Mouse (Mus musculus): ENCODE measurements around the gene Psap.

Psap gene

GRCm38 (mm10) chr10:60286546-60286945 lies 9.1 kb downstream of the Psap start:
- DNase-seq (ENCODE audit: inconsistent age in 2 of 2, low spot score in 1 of 2), result no peak

GRCm38 (mm10) chr10:60287161-60287560 lies 9.7 kb downstream of the Psap start:
- no peak for DNase-seq (ENCODE audit: inconsistent age in 2 of 2, low spot score in 1 of 2)

GRCm38 (mm10) chr10:60287726-60288125 lies 10.3 kb downstream of the Psap start:
- DNase-seq (ENCODE audit: inconsistent age in 2 of 2, low spot score in 1 of 2), result no peak

GRCm38 (mm10) chr10:60289216-60289615 lies 11.8 kb downstream of the Psap start:
- DNase-seq (ENCODE audit: inconsistent age in 2 of 2, low spot score in 1 of 2), result peak in 1 of 2 experiments; percentile 59

GRCm38 (mm10) chr10:60290026-60290738 lies 12.8 kb downstream of the Psap start:
- peak in 1 of 2 experiments; percentile 39 for DNase-seq (ENCODE audit: inconsistent age in 2 of 2, low spot score in 1 of 2)

GRCm38 (mm10) chr10:60290739-60291110 lies 13.3 kb downstream of the Psap start:
- no peak for DNase-seq (ENCODE audit: inconsistent age in 2 of 2, low spot score in 1 of 2)

- no peak for DNase-seq (ENCODE audit: inconsistent age in 2 of 2, low spot score in 1 of 2)
Measured at GRCm38 (mm10) chr10:60292209-60292608, 14.8 kb downstream of the Psap start.

- DNase-seq (ENCODE audit: inconsistent age in 2 of 2, low spot score in 1 of 2), result peak in 1 of 2 experiments; percentile 26
Measured at GRCm38 (mm10) chr10:60294621-60295020, 17.2 kb downstream of the Psap start.

GRCm38 (mm10) chr10:60295356-60295755 lies 17.9 kb downstream of the Psap start:
- DNase-seq (ENCODE audit: inconsistent age in 2 of 2, low spot score in 1 of 2), result no peak

GRCm38 (mm10) chr10:60296027-60296426 lies 18.6 kb downstream of the Psap start:
- DNase-seq (ENCODE audit: inconsistent age in 2 of 2, low spot score in 1 of 2), result peak in 1 of 2 experiments; percentile 28

GRCm38 (mm10) chr10:60299636-60300035 lies 22.2 kb downstream of the Psap start:
- peak in 1 of 2 experiments; percentile 6 for DNase-seq (ENCODE audit: inconsistent age in 2 of 2, low spot score in 1 of 2)

GRCm38 (mm10) chr10:60303419-60303818 lies 26.0 kb downstream of the Psap start:
- no peak for DNase-seq (ENCODE audit: inconsistent age in 2 of 2, low spot score in 1 of 2)

GRCm38 (mm10) chr10:60304854-60305628 lies 27.6 kb downstream of the Psap start:
- DNase-seq (ENCODE audit: inconsistent age in 2 of 2, low spot score in 1 of 2), result peak; percentile 69 to 91

GRCm38 (mm10) chr10:60310629-60311028 lies 33.2 kb downstream of the Psap start:
- no peak for DNase-seq (ENCODE audit: inconsistent age in 2 of 2, low spot score in 1 of 2)

GRCm38 (mm10) chr10:60313606-60314005 lies 36.2 kb downstream of the Psap start:
- no peak for DNase-seq (ENCODE audit: inconsistent age in 2 of 2, low spot score in 1 of 2)

- no peak for DNase-seq (ENCODE audit: inconsistent age in 2 of 2, low spot score in 1 of 2)
Measured at GRCm38 (mm10) chr10:60316166-60316565, 38.7 kb downstream of the Psap start.

GRCm38 (mm10) chr10:60328963-60329650 lies 51.7 kb downstream of the Psap start:
- DNase-seq (ENCODE audit: inconsistent age in 2 of 2, low spot score in 1 of 2), result peak in 1 of 2 experiments; percentile 44

GRCm38 (mm10) chr10:60334583-60334982 lies 57.2 kb downstream of the Psap start:
- no peak for DNase-seq (ENCODE audit: inconsistent age in 2 of 2, low spot score in 1 of 2)

GRCm38 (mm10) chr10:60335021-60335420 lies 57.6 kb downstream of the Psap start:
- no peak for DNase-seq (ENCODE audit: inconsistent age in 2 of 2, low spot score in 1 of 2)

- DNase-seq (ENCODE audit: inconsistent age in 2 of 2, low spot score in 1 of 2), result no peak
Measured at GRCm38 (mm10) chr10:60341528-60341927, 64.1 kb downstream of the Psap start.

GRCm38 (mm10) chr10:60344111-60344510 lies 66.7 kb downstream of the Psap start:
- no peak for DNase-seq (ENCODE audit: inconsistent age in 2 of 2, low spot score in 1 of 2)

GRCm38 (mm10) chr10:60346056-60346455 lies 68.6 kb downstream of the Psap start:
- DNase-seq (ENCODE audit: inconsistent age in 2 of 2, low spot score in 1 of 2), result no peak

Data from adrenal gland, adult (tissue).